Mouse (Mus musculus) gastrocnemius, adult 18-20 months (tissue): ENCODE results near the gene Xrcc2. TPM values are rescaled to one million over a fixed set of nuclear protein-coding genes. Genes with fewer than 3 reads are reported as not detected.

Source experiments
- DNase-seq: peaks from one replicate; pipeline ENCODE4 v3.0.0; 2021; ENCODE audit warnings: low spot score
- total RNA-seq, 2 experiments: library from RNA; stranded (reverse); gene quantifications; 2 replicates each; pipeline ENCODE4 v1.2.3; 2021

The Xrcc2 gene
- total RNA-seq, 2 experiments from 2014 or later: 3.0 to 3.9 TPM

GRCm38 (mm10) chr5:25671696-25672520 is 33.7 kb downstream of the Xrcc2 start:
- DNase-seq: peak; percentile 15

GRCm38 (mm10) chr5:25671051-25671450 is 34.6 kb downstream of the Xrcc2 start:
- no peak for DNase-seq

DNA sequence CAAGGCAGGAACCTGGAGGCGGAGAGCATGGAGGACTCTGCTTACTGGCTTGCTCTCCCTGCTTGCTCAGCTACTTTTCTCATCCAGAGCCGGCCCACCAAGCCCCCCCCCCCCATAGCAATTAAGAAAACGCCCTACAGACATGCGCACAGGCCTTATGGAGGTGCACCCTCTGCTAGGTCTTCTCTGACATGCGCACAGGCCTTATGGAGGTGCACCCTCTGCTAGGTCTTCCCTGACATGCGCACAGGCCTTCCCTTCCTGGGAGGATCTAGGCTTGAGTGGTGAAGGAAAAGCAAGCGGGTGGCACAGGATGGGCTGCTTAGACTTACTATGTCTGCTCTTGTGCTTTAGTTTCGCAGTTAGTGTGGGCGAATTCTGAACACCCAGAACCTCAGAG is 37.3 kb downstream of the Xrcc2 start:
- no peak for DNase-seq

GRCm38 (mm10) chr5:25666684-25667083 is 38.9 kb downstream of the Xrcc2 start:
- no peak for DNase-seq

- no peak for DNase-seq
Measured at GRCm38 (mm10) chr5:25666108-25666507, 39.5 kb downstream of the Xrcc2 start.

- no peak for DNase-seq
Measured at GRCm38 (mm10) chr5:25665516-25665915, 40.1 kb downstream of the Xrcc2 start.

- no peak for DNase-seq
Measured at GRCm38 (mm10) chr5:25663165-25663564, 42.5 kb downstream of the Xrcc2 start.

DNA sequence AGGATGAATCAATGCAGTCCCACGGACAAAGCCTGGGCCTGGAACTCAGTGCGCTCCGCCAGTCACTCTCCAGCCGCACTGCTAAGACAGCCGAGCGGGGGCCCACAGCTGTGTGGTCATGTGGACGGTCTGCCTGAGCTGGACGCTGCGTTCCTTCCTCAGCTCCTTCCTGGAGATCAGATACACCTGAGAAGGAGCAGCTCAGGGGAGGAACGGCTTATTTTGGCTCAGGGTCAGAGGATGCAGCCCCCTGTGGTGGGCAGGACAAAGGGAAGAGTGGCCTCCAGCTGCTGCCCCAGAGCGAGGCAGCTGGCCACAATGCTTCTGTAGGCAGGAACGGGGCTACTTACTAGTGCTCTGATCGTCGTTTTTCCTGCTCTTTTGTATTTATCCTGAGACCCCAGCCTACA is 51.0 kb downstream of the Xrcc2 start:
- no peak for DNase-seq

DNA sequence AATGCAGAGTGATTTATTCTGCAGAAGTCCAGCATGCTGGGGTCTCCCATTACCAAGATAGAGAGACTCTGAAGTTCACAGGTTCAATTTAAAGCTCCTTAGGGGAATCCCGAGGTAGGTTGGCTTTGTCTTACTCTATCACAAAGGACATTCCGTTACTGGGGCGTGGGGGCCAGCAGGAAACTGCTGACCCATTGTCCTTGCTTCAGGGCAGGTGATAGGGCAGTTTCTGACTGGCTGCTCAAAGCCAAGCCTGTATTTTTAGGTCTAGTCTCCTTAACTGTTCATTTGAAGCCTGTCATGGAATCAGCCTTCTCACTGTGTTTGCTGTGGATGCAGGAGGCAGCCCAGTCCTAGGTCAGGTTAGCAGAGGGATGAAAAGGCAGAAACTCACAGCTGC is 52.2 kb downstream of the Xrcc2 start:
- no peak for DNase-seq

DNA sequence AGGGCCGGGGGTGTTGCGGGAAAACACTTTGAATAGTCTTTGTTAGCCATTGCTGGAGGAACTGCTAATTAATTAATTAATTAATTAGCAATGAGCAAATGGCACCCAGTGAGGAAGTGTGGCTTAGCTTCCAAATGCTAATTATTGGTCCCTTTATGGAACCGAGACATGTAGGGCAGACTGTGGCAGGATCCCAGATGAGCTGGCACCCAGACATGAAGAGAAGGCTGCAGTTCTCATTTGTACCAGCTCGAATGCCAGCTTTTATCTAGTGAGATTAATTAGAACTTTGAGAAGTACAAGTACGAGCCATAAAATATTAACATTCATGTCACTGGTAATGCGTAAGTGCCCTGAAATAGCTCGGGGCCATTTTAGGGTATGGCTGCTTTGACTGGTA is 53.2 kb downstream of the Xrcc2 start:
- no peak for DNase-seq

- DNase-seq: no peak
Measured at GRCm38 (mm10) chr5:25645661-25646364, 59.8 kb downstream of the Xrcc2 start.

GRCm38 (mm10) chr5:25644509-25644908 is 61.1 kb downstream of the Xrcc2 start:
- no peak for DNase-seq

GRCm38 (mm10) chr5:25642741-25643140 is 62.9 kb downstream of the Xrcc2 start:
- no peak for DNase-seq

Other genes starting within 250 kb of the Xrcc2 start
- gene Kmt2c, start 207.0 kb downstream of the Xrcc2 start, total RNA-seq: 10 to 100 TPM; 31.0 to 37.1 TPM
- gene Cct8l1, start 189.8 kb downstream of the Xrcc2 start, total RNA-seq: under 1 TPM in 1 of 2 experiments, not detected in 1; 0.16 TPM
- 10 to 100 TPM; 10.7 to 21.0 TPM for gene Actr3b, start 54.2 kb upstream of the Xrcc2 start, total RNA-seq
- gene Gm21663, start 236.6 kb upstream of the Xrcc2 start, total RNA-seq: not detected
- not detected for gene Gm21671, start 248.6 kb upstream of the Xrcc2 start, total RNA-seq